Mouse (Mus musculus): ENCODE results near the gene Spns3.

GRCm38 (mm10) chr11:72453105-72453953 is 97.0 kb downstream of the Spns3 start:
- TF ChIP-seq E2F4 (IDR thresholded peaks at IDR 0.05; ENCODE audit: insufficient read depth) (no peak), MAX (IDR thresholded peaks at IDR 0.05; ENCODE audit: low read depth) (no peak), USF1 (IDR thresholded peaks at IDR 0.05; ENCODE audit: low read depth) (no peak), POLR2A (IDR thresholded peaks at IDR 0.05; ENCODE audit: insufficient read length, low read depth) (no peak), REST (IDR thresholded peaks at IDR 0.05; ENCODE audit: insufficient read depth, insufficient read length) (no peak)

All from myocyte (in vitro differentiated cells).